In genomic region chr3:119949620-119950019, GRCm38 (mm10) we compare ENCODE assay signal across 8 mouse cellular contexts.
DNase-seq lines count a peak whose midpoint lies in the region; ATAC-seq lines count a peak whose summit lies in the region.

No protein-coding gene starts in this region.

- H3K9me3 ChIP-seq in heart, embryonic 16.5 days (replicated peaks; ENCODE audit: control insufficient read depth, low read length): no peaks in the 10 kb centered on the region
- H3K9me3 ChIP-seq in hindbrain, embryonic 11.5 days (ENCODE audit: control insufficient read depth, low read length): no peaks in the 10 kb centered on the region
- no peaks in the 10 kb centered on the region for H3K9me3 ChIP-seq in midbrain, embryonic 11.5 days (ENCODE audit: control insufficient read depth, low read length)

- no peak overlapping the region for H3K27ac ChIP-seq in heart, embryonic 16.5 days (ENCODE audit: low read length)
- no peak overlapping the region for H3K27ac ChIP-seq in hindbrain, embryonic 11.5 days (ENCODE audit: low read depth, low read length)
- H3K27ac ChIP-seq in midbrain, embryonic 11.5 days (ENCODE audit: low read depth, low read length): no peak overlapping the region

- 35% methylated on average over 7 of the region's 7 CpGs for whole genome bisulfite sequencing in heart, embryonic 16.5 days
- WGBS in hindbrain, embryonic 11.5 days: 20% methylated on average over 7 of the region's 7 CpGs
- 15% methylated on average over 7 of the region's 7 CpGs for WGBS in midbrain, embryonic 11.5 days

- H3K9ac ChIP-seq in heart, embryonic 16.5 days (ENCODE audit: low read length): no peak overlapping the region
- no peak overlapping the region for H3K9ac ChIP-seq in hindbrain, embryonic 11.5 days (ENCODE audit: low read depth, low read length)
- H3K9ac ChIP-seq in midbrain, embryonic 11.5 days (ENCODE audit: low read length): peak overlapping the region; percentile 40; the same call in 1 of the 2 replicates

- no peak for DNase-seq in heart, postnatal 36 days
- DNase-seq in embryo, embryonic 10.5 days (ENCODE audit: low spot score): peak; percentile 63
- DNase-seq in hindbrain, embryonic 11.5 days (ENCODE audit: low spot score): peak; percentile 41
- DNase-seq in midbrain, embryonic 11.5 days (ENCODE audit: low spot score, missing footprints): no peak
- no peak for DNase-seq in frontal cortex, postnatal 25 days (ENCODE audit: low spot score in 2 of 2)
- no peak for DNase-seq in spleen, adult 12 weeks (ENCODE audit: low spot score)

- ATAC-seq in heart, embryonic 16.5 days (replicated peaks; ENCODE audit: extremely low read depth, insufficient read depth, low FRiP score): no peak
- peak; percentile 65 for ATAC-seq in hindbrain, embryonic 11.5 days (ENCODE audit: low FRiP score)
- peak; percentile 59 for ATAC-seq in midbrain, embryonic 11.5 days (ENCODE audit: low FRiP score)
- ATAC-seq in frontal cortex, adult (ENCODE audit: low TSS enrichment): no peak

- intact Hi-C loops in heart, postnatal 36 days (cut with DNase I): no loop called here

- no peaks in the 10 kb centered on the region for H3K36me3 ChIP-seq in heart, embryonic 16.5 days (ENCODE audit: control insufficient read depth, insufficient read depth)
- no peaks in the 10 kb centered on the region for H3K36me3 ChIP-seq in hindbrain, embryonic 11.5 days (ENCODE audit: control insufficient read depth, insufficient read depth, low read length)
- H3K36me3 ChIP-seq in midbrain, embryonic 11.5 days (ENCODE audit: control insufficient read depth, insufficient read depth, low read length): no peaks in the 10 kb centered on the region

- H3K4me3 ChIP-seq in heart, embryonic 16.5 days (ENCODE audit: low read length): peak overlapping the region; percentile 20; the same call in 1 of the 2 replicates
- no peak overlapping the region for H3K4me3 ChIP-seq in hindbrain, embryonic 11.5 days (ENCODE audit: low read depth, low read length)
- H3K4me3 ChIP-seq in midbrain, embryonic 11.5 days (ENCODE audit: low read depth, low read length): no peak overlapping the region

- no peaks in the 10 kb centered on the region for H3K27me3 ChIP-seq in heart, embryonic 16.5 days (ENCODE audit: control insufficient read depth, insufficient read depth, low read length)
- no peaks in the 10 kb centered on the region for H3K27me3 ChIP-seq in hindbrain, embryonic 11.5 days (ENCODE audit: control insufficient read depth, insufficient read depth, low read length)
- H3K27me3 ChIP-seq in midbrain, embryonic 11.5 days (ENCODE audit: control insufficient read depth, insufficient read depth, low read length): no peaks in the 10 kb centered on the region; the same call in 1 of the 2 replicates

- H3K4me1 ChIP-seq in heart, embryonic 16.5 days (ENCODE audit: control insufficient read depth, insufficient read depth, low read length): no peaks in the 10 kb centered on the region
- no peaks in the 10 kb centered on the region for H3K4me1 ChIP-seq in hindbrain, embryonic 11.5 days (replicated peaks; ENCODE audit: control insufficient read depth, insufficient read depth, low read length)
- H3K4me1 ChIP-seq in midbrain, embryonic 11.5 days (ENCODE audit: control insufficient read depth, insufficient read depth, low read length): peaks cover 12% of the 10 kb centered on the region

- H3K4me2 ChIP-seq in heart, embryonic 16.5 days (ENCODE audit: low read depth, low read length): peak overlapping the region; percentile 33
- H3K4me2 ChIP-seq in hindbrain, embryonic 11.5 days (replicated peaks; ENCODE audit: low read depth, low read length): no peak overlapping the region
- peak overlapping the region; percentile 38 for H3K4me2 ChIP-seq in midbrain, embryonic 11.5 days

Comparison
In these comparisons a context has a peak if more than half of its experiments do, and no peak if none do; other contexts are left out.
1. ATAC-seq: peak in hindbrain, embryonic 11.5 days (single experiment) and midbrain, embryonic 11.5 days (single experiment); none in heart, embryonic 16.5 days (single experiment) and frontal cortex, adult (single experiment).
2. DNase-seq: peak in embryo, embryonic 10.5 days (single experiment) and hindbrain, embryonic 11.5 days (single experiment); none in heart, postnatal 36 days (0 of 2), midbrain, embryonic 11.5 days (single experiment), frontal cortex, postnatal 25 days (0 of 2) and spleen, adult 12 weeks (single experiment).